Mouse (Mus musculus): Measurements from ENCODE around the gene Thyn1. TPM values are rescaled to one million over a fixed set of nuclear protein-coding genes. Genes with fewer than 3 reads are reported as not detected.

Gene Thyn1
- polyA plus RNA-seq (2012; rRNA removed) (44.4 and 69.2 TPM in 2 replicates), polyA plus RNA-seq (2014; fragmentation: Nextera tagmentation; extraction: Ambion mirVana) (124 and 127 TPM in 2 replicates)

- Histone ChIP-seq H3K36me3 (ENCODE audit: control insufficient read depth, insufficient read depth, low read length) (peaks cover 16% of the 10 kb centered on the region), H3K27me3 (ENCODE audit: control insufficient read depth, insufficient read depth, low read length) (no peaks in the 10 kb centered on the region), H3K9me3 (ENCODE audit: control insufficient read depth, low read length) (no peaks in the 10 kb centered on the region), H3K4me1 (ENCODE audit: control insufficient read depth, insufficient read depth, low read length) (peaks cover 20% of the 10 kb centered on the region), H3K27ac (replicated peaks; ENCODE audit: low read depth, low read length) (peak within 1 kb of the TSS; percentile 83), H3K4me3 (replicated peaks; ENCODE audit: low read length) (peak within 1 kb of the TSS; percentile 73), H3K9ac (ENCODE audit: low read depth, low read length, severe bottlenecking) (peak within 1 kb of the TSS; percentile 94), H3K4me2 (replicated peaks; ENCODE audit: low read depth, low read length, severe bottlenecking) (peak within 1 kb of the TSS; percentile 64)
- DNase-seq (ENCODE audit: low spot score) (peak; percentile 99), ATAC-seq (ENCODE audit: low FRiP score, low read depth) (peak; percentile 99)
- 1% methylated on average over 35 of the region's 35 CpGs for WGBS
- 0 out of 2 replicates have a peak, but pooled peaks have one; percentile 49 for TF ChIP-seq POLR2A (IDR thresholded peaks at IDR 0.05; ENCODE audit: borderline replicate concordance, extremely low read depth, insufficient read depth, insufficient read length)
Measured at GRCm38 (mm10) chr9:26999461-27000395, at the start of gene Thyn1, which contains the start of gene Acad8. Gene Thyn1 (plus strand): TSS chr9:26999710. Gene Acad8 (minus strand): TSS chr9:26999566.

- no peak for TF ChIP-seq POLR2A (IDR thresholded peaks at IDR 0.05; ENCODE audit: borderline replicate concordance, extremely low read depth, insufficient read depth, insufficient read length)
- H3K9me3 ChIP-seq (ENCODE audit: control insufficient read depth, low read length), result no peaks in the 10 kb centered on the region
- H3K4me1 ChIP-seq (ENCODE audit: control insufficient read depth, insufficient read depth, low read length), result no peaks in the 10 kb centered on the region
- peaks cover 64% of the 10 kb centered on the region for H3K36me3 ChIP-seq (ENCODE audit: control insufficient read depth, insufficient read depth, low read length)
- H3K4me3 ChIP-seq (replicated peaks; ENCODE audit: low read length), result no peak overlapping the region
- ATAC-seq (ENCODE audit: low FRiP score, low read depth), result no peak
- H3K27me3 ChIP-seq (ENCODE audit: control insufficient read depth, insufficient read depth, low read length), result no peaks in the 10 kb centered on the region
- no peak for DNase-seq (ENCODE audit: low spot score)
- no peak overlapping the region for H3K27ac ChIP-seq (replicated peaks; ENCODE audit: low read depth, low read length)
- no peak overlapping the region for H3K9ac ChIP-seq (ENCODE audit: low read depth, low read length, severe bottlenecking)
- H3K4me2 ChIP-seq (replicated peaks; ENCODE audit: low read depth, low read length, severe bottlenecking), result no peak overlapping the region
- WGBS, result 89% methylated on average over 9 of the region's 9 CpGs
Measured at GRCm38 (mm10) chr9:26977754-26978153, 21.8 kb upstream of the Thyn1 start.

- Histone ChIP-seq H3K4me3 (replicated peaks; ENCODE audit: low read length) (no peak overlapping the region), H3K4me2 (replicated peaks; ENCODE audit: low read depth, low read length, severe bottlenecking) (no peak overlapping the region), H3K9ac (ENCODE audit: low read depth, low read length, severe bottlenecking) (no peak overlapping the region), H3K36me3 (ENCODE audit: control insufficient read depth, insufficient read depth, low read length) (peaks cover 67% of the 10 kb centered on the region), H3K9me3 (ENCODE audit: control insufficient read depth, low read length) (no peaks in the 10 kb centered on the region), H3K27me3 (ENCODE audit: control insufficient read depth, insufficient read depth, low read length) (no peaks in the 10 kb centered on the region), H3K27ac (replicated peaks; ENCODE audit: low read depth, low read length) (no peak overlapping the region), H3K4me1 (ENCODE audit: control insufficient read depth, insufficient read depth, low read length) (no peaks in the 10 kb centered on the region)
- DNase-seq (ENCODE audit: low spot score) (no peak), ATAC-seq (ENCODE audit: low FRiP score, low read depth) (no peak)
- 92% methylated on average over 3 of the region's 3 CpGs for WGBS
- no peak for TF ChIP-seq POLR2A (IDR thresholded peaks at IDR 0.05; ENCODE audit: borderline replicate concordance, extremely low read depth, insufficient read depth, insufficient read length)
Measured at GRCm38 (mm10) chr9:26978776-26979175, 20.7 kb upstream of the Thyn1 start.

GRCm38 (mm10) chr9:26985090-26985613, 14.4 kb upstream of the Thyn1 start:
- Histone ChIP-seq H3K4me3 (replicated peaks; ENCODE audit: low read length) (no peak overlapping the region), H3K9me3 (ENCODE audit: control insufficient read depth, low read length) (no peaks in the 10 kb centered on the region), H3K27ac (replicated peaks; ENCODE audit: low read depth, low read length) (no peak overlapping the region), H3K9ac (ENCODE audit: low read depth, low read length, severe bottlenecking) (no peak overlapping the region), H3K4me1 (ENCODE audit: control insufficient read depth, insufficient read depth, low read length) (no peaks in the 10 kb centered on the region), H3K4me2 (replicated peaks; ENCODE audit: low read depth, low read length, severe bottlenecking) (no peak overlapping the region), H3K36me3 (ENCODE audit: control insufficient read depth, insufficient read depth, low read length) (peaks cover 61% of the 10 kb centered on the region), H3K27me3 (ENCODE audit: control insufficient read depth, insufficient read depth, low read length) (no peaks in the 10 kb centered on the region)
- WGBS, result 98% methylated on average over 2 of the region's 2 CpGs
- DNase-seq (ENCODE audit: low spot score) (no peak), ATAC-seq (ENCODE audit: low FRiP score, low read depth) (no peak)
- no peak for TF ChIP-seq POLR2A (IDR thresholded peaks at IDR 0.05; ENCODE audit: borderline replicate concordance, extremely low read depth, insufficient read depth, insufficient read length)

GRCm38 (mm10) chr9:26985668-26986277, 13.7 kb upstream of the Thyn1 start:
- no peaks in the 10 kb centered on the region for H3K4me1 ChIP-seq (ENCODE audit: control insufficient read depth, insufficient read depth, low read length)
- no peak overlapping the region for H3K9ac ChIP-seq (ENCODE audit: low read depth, low read length, severe bottlenecking)
- no peaks in the 10 kb centered on the region for H3K9me3 ChIP-seq (ENCODE audit: control insufficient read depth, low read length)
- ATAC-seq (ENCODE audit: low FRiP score, low read depth) (no peak), DNase-seq (ENCODE audit: low spot score) (no peak)
- no peak overlapping the region for H3K4me3 ChIP-seq (replicated peaks; ENCODE audit: low read length)
- TF ChIP-seq POLR2A (IDR thresholded peaks at IDR 0.05; ENCODE audit: borderline replicate concordance, extremely low read depth, insufficient read depth, insufficient read length), result no peak
- H3K27ac ChIP-seq (replicated peaks; ENCODE audit: low read depth, low read length), result no peak overlapping the region
- no peaks in the 10 kb centered on the region for H3K27me3 ChIP-seq (ENCODE audit: control insufficient read depth, insufficient read depth, low read length)
- H3K4me2 ChIP-seq (replicated peaks; ENCODE audit: low read depth, low read length, severe bottlenecking), result no peak overlapping the region
- peaks cover 63% of the 10 kb centered on the region for H3K36me3 ChIP-seq (ENCODE audit: control insufficient read depth, insufficient read depth, low read length)
- WGBS, result 93% methylated on average over 6 of the region's 6 CpGs
